Mouse (Mus musculus): ENCODE measurements around the gene Galnt10.

Galnt10 gene

GRCm38 (mm10) chr11:57635148-57635547 is 10.1 kb upstream of the Galnt10 start:
- CTCF ChIA-PET: no interaction called here

GRCm38 (mm10) chr11:57643691-57644090 is 1.6 kb upstream of the Galnt10 start:
- CTCF ChIA-PET: no interaction called here

DNA sequence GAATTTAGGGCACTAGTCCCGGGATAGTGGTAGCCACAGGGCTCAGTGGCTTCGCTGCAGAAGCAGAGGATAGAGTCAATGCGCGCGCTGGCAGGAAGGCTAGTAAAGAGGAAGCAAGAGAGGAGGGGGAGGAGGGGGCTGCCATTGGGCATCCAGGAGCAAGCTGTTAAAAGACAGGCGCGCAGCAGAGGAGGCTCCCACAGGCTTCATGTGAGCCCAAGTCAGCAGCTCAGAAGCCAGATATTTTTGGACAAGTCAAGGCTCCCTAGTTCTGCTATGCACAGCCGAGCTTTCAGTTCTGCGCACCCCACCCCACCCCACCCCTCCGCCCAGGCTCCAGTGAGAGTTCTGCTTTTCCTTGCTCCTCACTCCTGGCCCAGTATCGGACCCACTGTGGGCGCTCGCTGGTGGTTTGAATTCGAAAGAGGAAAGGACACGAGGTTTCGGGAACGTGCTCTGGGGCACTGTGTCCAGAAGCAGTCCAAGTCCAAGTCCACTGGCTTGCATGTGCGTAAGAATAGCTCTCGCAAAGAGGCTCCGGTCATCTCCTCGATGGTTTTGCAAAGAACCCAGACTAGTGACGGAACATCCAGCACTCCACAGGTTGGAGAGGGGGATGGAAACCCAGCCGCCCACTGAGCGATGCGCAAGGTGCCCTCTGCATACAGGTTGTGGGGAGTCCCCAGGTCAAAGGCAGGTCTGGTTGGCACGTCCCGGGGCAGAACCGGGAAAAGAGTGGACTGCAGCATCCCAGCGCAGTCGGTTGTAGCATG is 811 bp upstream of the Galnt10 start:
- CTCF ChIA-PET: interaction anchor here (1.6 kb wide), 1 partner anchor 10 kb away, joined by 3 read pairs; no protein-coding TSS in a partner anchor

DNA sequence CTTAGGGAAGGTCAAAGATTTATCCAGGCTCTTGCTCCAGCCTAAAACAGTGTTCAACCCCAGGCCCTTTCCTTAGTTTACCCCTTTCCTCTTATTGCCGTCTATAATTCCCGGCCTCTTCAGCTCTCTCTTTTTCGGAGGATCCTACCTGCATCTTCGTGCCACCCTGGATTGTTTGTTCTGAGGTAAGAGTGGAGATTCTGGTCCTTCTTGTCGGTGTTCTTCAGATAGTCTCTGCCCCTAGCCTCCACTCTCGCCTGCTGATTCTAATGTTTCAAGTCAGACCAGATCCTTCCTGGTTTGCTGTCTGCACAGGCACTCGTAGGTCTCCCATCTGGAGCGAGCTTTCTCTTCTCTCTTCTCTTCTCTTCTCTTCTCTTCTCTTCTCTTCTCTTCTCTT is 605 bp downstream of the Galnt10 start:
- CTCF ChIA-PET: interaction anchor here (1.6 kb wide), 1 partner anchor 12 kb away, joined by 3 read pairs; no protein-coding TSS in a partner anchor

DNA sequence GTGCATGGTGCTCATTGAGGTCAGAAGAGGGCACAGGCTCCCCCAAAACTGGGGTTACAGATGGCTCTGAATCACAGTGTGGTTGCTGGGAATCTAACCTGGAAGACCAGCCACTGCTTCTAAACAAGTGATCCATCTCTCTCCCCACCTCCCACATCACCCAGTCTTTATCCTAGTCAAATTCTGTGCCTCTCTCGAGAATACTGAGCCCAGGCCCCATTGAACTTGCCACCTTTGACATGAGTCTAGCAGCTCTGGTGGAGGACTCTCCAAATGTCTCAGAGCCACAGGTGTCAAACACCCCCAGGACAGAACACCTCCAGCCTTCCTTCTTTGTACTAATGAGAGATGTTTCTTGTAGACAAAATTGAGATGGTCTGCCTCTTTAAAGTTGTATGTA is 1.2 kb downstream of the Galnt10 start:
- CTCF ChIA-PET: no interaction called here

- CTCF ChIA-PET: no interaction called here
These were observed 1.7 kb downstream of the Galnt10 start for GRCm38 (mm10) chr11:57646940-57647339.

DNA sequence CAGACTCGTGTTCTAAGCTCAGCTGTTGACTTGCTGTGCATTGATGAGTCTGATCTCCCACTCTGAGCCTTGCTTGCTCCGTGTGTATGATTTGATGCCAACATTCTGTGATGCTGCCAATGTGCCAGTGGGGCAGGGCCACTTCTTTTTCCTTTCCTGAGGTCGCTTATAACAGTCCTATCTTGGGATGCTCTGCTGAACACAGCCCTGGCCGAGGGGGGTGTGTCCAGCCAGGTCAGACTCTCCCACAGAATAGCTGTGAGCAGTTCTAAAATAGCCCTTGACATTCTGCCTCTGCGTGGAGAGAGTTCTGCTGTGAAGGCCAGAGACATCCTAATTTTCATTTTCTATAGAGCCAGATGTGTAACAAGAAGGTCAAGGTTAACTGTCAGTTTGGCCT is 2.2 kb downstream of the Galnt10 start:
- CTCF ChIA-PET: interaction anchor here (0.6 kb wide), 1 partner anchor 37 kb away, joined by 3 read pairs; no protein-coding TSS in a partner anchor

GRCm38 (mm10) chr11:57648196-57648800 is 3.1 kb downstream of the Galnt10 start:
- CTCF ChIA-PET: no interaction called here

GRCm38 (mm10) chr11:57649269-57649668 is 4.0 kb downstream of the Galnt10 start:
- CTCF ChIA-PET: interaction anchor here (0.7 kb wide), 1 partner anchor 118 kb away, joined by 6 read pairs; no protein-coding TSS in a partner anchor

DNA sequence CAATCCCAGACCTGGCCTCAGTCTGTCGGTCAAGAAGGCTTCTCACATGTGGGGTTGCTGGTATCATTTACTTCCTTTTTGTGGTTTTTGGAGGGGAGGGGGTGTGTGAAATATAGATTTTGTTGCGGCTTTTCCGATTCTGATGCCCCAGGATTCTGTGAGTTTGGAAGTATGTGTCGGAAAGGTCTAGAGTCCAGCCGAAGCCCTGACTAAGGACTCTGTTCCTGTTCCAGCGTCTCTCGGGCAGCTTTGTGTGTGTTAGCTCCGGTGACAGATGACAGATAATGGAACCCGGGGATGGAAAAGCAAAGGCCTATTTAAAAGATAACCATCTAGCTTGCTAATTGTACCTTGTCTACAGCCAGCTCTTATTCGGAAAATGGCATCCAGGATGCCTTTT is 4.4 kb downstream of the Galnt10 start:
- CTCF ChIA-PET: interaction anchor here (0.7 kb wide), 1 partner anchor 118 kb away, joined by 6 read pairs; no protein-coding TSS in a partner anchor

DNA sequence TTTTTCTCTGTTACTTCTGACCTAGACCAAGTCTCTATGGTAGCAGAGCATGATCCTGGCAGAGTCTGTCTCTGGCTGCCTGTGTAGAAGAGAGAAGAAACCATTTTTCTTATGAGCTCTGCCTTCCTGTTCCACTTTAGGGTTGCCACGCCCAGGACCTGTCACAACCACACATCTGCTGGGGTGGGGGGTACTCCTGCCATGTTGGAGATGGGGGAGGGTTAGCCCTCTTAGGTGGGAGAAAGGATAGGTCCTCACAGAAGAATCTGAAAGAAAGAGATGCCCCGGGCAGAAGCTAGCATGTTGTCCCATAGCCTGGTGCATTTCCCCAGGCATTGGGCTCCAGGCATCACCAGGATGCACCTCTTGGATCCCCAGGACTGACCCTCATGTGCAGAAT is 5.6 kb downstream of the Galnt10 start:
- CTCF ChIA-PET: interaction anchor here (0.6 kb wide), 1 partner anchor 145 kb away, joined by 9 read pairs; no protein-coding TSS in a partner anchor

DNA sequence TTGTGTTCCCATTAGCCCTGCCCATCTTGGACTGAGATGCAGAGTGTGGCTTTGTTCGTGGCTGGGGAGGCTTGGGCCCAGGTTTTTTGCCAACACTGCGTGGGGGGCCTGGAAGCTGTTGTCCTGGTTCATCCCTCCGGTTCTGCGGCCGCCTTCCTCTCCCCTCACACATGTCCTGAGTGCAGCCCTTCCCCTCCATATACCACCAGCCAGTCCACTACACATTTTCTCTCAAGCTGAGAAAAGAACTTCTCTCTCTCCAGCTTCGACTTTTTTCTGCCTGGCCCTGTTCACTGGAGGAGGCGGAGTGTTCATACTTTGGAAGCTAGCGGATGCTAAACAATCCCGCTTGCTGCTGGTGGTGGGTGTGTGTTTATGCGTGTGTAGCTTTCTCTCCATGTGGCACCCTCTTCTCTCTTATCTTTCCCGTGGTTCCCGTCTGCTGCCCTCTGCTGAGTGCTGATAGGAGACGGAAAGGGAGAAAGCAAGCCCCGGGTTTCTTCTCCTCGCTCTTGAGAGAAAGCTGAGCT is 6.1 kb downstream of the Galnt10 start:
- CTCF ChIA-PET: interaction anchor here (1.0 kb wide), 1 partner anchor 10 kb away, joined by 3 read pairs; no protein-coding TSS in a partner anchor

DNA sequence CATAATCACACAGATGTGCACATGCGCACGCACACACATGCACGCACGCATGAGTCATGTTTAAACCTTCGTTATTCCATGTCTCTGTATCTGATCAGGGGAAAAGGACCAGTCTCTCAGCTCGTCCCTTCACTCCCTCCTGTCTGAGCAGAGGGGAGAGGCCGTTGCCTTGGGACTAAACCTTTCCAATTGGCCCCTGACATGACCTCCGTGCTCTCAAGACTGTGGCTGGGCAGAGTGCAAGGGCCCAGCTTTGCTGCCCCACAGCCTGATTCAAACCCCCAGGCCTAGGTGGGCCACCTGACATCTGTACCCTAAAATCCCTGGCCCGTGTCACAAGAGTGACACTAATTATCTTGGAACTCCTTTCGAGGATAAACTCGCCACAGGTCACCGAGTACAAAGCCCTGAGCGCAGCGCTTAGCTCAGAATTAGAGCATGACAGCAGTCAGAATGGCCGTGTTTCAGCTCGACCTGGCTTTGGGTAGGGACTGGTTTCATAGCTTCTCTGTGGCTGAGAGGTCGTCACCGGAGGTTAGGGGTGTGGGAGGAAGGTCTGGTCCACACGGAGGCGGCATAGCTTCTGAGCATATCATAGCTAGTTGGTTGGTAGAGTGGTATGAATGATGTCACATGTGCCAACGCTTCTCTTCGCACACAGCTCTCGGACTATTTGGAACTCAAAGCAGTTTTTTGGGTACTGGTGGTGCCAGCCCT is 7.1 kb downstream of the Galnt10 start:
- CTCF ChIA-PET: interaction anchor here (1.0 kb wide), 1 partner anchor 9 kb away, joined by 3 read pairs; no protein-coding TSS in a partner anchor

GRCm38 (mm10) chr11:57652923-57653660 is 7.8 kb downstream of the Galnt10 start:
- CTCF ChIA-PET: interaction anchor here (0.6 kb wide), 1 partner anchor 43 kb away, joined by 7 read pairs; no protein-coding TSS in a partner anchor

DNA sequence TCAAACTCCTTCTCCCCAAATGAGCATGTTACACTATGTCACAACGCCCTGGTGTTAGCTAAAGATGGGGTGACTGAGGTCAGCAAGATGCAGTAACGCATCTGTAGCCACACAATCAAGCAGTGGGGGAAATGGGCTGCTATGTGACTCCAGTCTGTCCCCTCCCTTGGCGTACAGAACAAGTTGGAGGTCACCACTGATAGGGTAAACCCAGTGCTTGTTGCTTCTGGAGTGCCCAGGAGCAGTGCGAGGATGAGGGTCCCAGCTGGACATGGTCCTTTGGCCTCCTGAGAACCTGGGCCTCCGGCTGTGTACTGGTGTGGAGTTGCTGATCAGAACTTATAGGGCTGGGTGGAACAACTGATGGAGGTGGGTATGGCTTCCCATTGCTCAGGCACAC is 8.6 kb downstream of the Galnt10 start:
- CTCF ChIA-PET: no interaction called here

GRCm38 (mm10) chr11:57654386-57654785 is 9.1 kb downstream of the Galnt10 start:
- CTCF ChIA-PET: no interaction called here

GRCm38 (mm10) chr11:57654977-57655397 is 9.7 kb downstream of the Galnt10 start:
- CTCF ChIA-PET: no interaction called here

DNA sequence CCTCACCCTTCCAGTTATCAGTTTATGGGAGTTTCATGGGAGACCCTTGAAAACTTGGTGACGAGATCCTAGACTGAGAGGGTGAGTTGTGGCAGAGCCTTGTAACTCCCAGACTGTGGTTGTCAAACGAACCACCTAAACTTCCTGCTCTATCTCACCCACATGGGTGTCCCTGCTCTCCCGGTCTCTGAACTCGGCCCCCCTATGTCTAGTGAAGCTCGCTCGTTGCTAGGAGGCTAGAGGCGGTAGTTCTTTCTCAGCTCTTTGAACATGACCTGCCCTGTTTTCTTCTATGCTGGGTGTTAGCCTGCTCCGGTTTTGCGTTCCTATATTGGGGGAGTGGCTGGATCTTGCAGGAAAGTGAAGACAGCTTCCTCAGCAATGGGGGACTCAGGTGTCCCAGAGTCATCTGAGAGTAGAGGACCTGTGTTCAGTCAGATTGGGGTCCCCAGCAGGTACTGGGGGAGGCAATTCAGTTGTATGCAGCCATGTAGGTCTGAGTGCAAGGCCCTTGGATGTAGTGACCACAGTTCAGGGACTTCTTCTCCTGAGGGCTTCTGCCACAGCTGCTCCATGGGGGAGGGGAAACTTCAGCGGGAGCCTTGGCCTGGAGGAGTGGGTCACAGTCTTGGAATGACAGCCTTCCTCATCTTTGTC is 10.6 kb downstream of the Galnt10 start:
- CTCF ChIA-PET: no interaction called here

- CTCF ChIA-PET: no interaction called here
These were observed 11.5 kb downstream of the Galnt10 start for GRCm38 (mm10) chr11:57656602-57657275.

Measured in spleen, embryonic (tissue).